Mouse (Mus musculus): ENCODE measurements around the gene Nat8f5.

- TF ChIP-seq CTCF (IDR thresholded peaks at IDR 0.05; ENCODE audit: low read depth) (no peak), EP300 (IDR thresholded peaks at IDR 0.05; ENCODE audit: low read depth) (no peak)
Observed at GRCm38 (mm10) chr6:85848140-85848539, 27.4 kb upstream of the Nat8f5 start.
